Mouse (Mus musculus): Measurements from ENCODE around the gene Nrxn3.
A peak's percentile ranks its signal among the peaks of the same experiment; 100 is the strongest.

The Nrxn3 gene

GRCm38 (mm10) chr12:89702931-89703330 is 980.3 kb downstream of the Nrxn3 start:
- DNase-seq (ENCODE audit: low spot score in 2 of 2) = no peak

GRCm38 (mm10) chr12:89707913-89708312 is 985.2 kb downstream of the Nrxn3 start:
- DNase-seq (ENCODE audit: low spot score in 2 of 2) = no peak

- DNase-seq (ENCODE audit: low spot score in 2 of 2) = no peak
Measured at GRCm38 (mm10) chr12:89710459-89710858, 987.8 kb downstream of the Nrxn3 start.

- no peak for DNase-seq (ENCODE audit: low spot score in 2 of 2)
Measured at GRCm38 (mm10) chr12:89711791-89712190, 989.1 kb downstream of the Nrxn3 start.

- DNase-seq (ENCODE audit: low spot score in 2 of 2) = no peak
Measured at GRCm38 (mm10) chr12:89719194-89720080, 996.8 kb downstream of the Nrxn3 start.

GRCm38 (mm10) chr12:89720945-89721344 is 998.3 kb downstream of the Nrxn3 start:
- DNase-seq (ENCODE audit: low spot score in 2 of 2) = no peak

GRCm38 (mm10) chr12:89722462-89722861 is 999.8 kb downstream of the Nrxn3 start:
- DNase-seq (ENCODE audit: low spot score in 2 of 2) = no peak

- DNase-seq (ENCODE audit: low spot score in 2 of 2) = no peak
Measured at GRCm38 (mm10) chr12:89724048-89724447, 1001.4 kb downstream of the Nrxn3 start.

GRCm38 (mm10) chr12:89742326-89742725 is 1019.6 kb downstream of the Nrxn3 start:
- no peak for DNase-seq (ENCODE audit: low spot score in 2 of 2)

GRCm38 (mm10) chr12:89742796-89743195 is 1020.1 kb downstream of the Nrxn3 start:
- no peak for DNase-seq (ENCODE audit: low spot score in 2 of 2)

GRCm38 (mm10) chr12:89764191-89765082 is 1041.8 kb downstream of the Nrxn3 start:
- DNase-seq (ENCODE audit: low spot score in 2 of 2) = no peak

- DNase-seq (ENCODE audit: low spot score in 2 of 2) = no peak
Measured at GRCm38 (mm10) chr12:89765179-89765578, 1042.5 kb downstream of the Nrxn3 start.

GRCm38 (mm10) chr12:89788794-89789193 is 1066.1 kb downstream of the Nrxn3 start:
- DNase-seq (ENCODE audit: low spot score in 2 of 2) = no peak

- DNase-seq (ENCODE audit: low spot score in 2 of 2) = no peak
Measured at GRCm38 (mm10) chr12:89789981-89790380, 1067.3 kb downstream of the Nrxn3 start.

GRCm38 (mm10) chr12:89791829-89792228 is 1069.2 kb downstream of the Nrxn3 start:
- no peak for DNase-seq (ENCODE audit: low spot score in 2 of 2)

- DNase-seq (ENCODE audit: low spot score in 2 of 2) = no peak
Measured at GRCm38 (mm10) chr12:89794741-89795140, 1072.1 kb downstream of the Nrxn3 start.

GRCm38 (mm10) chr12:89808217-89808616 is 1085.5 kb downstream of the Nrxn3 start:
- DNase-seq (ENCODE audit: low spot score in 2 of 2) = no peak

- DNase-seq (ENCODE audit: low spot score in 2 of 2) = no peak
Measured at GRCm38 (mm10) chr12:89810146-89810545, 1087.5 kb downstream of the Nrxn3 start.

GRCm38 (mm10) chr12:89811815-89812549 is 1089.3 kb downstream of the Nrxn3 start:
- peak; percentile 62 to 69 for DNase-seq (ENCODE audit: low spot score in 2 of 2)

GRCm38 (mm10) chr12:89812550-89813207 is 1090.0 kb downstream of the Nrxn3 start:
- no peak for DNase-seq (ENCODE audit: low spot score in 2 of 2)

- DNase-seq (ENCODE audit: low spot score in 2 of 2) = no peak
Measured at GRCm38 (mm10) chr12:89813294-89813693, 1090.6 kb downstream of the Nrxn3 start.
